Mouse (Mus musculus) spleen, adult 12 weeks (tissue): Measurements from ENCODE around the gene Zkscan16.

Experiments
- DNase-seq: peaks from one replicate; pipeline ENCODE4 v3.0.0; 2022; ENCODE audit warnings: low spot score

Gene Zkscan16

DNA sequence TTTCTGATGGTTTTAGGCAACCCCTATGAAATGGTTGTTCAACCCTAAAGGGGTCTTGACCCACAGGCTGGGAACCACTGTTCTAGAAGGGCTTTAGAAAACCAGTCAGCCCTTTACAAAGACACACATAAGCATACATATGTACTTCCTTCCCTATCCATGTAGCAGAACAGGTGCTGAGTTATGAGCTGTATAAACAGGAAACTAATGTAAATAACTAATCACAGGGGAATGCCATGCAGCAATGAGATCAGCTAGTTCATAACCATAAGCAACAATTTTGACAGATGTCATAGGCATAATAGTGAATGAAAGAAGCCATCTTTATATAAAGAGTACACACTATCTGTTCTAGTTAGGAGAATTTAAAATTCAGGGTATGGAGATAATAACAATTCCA is 1.8 kb upstream of the Zkscan16 start:
- no peak for DNase-seq

DNA sequence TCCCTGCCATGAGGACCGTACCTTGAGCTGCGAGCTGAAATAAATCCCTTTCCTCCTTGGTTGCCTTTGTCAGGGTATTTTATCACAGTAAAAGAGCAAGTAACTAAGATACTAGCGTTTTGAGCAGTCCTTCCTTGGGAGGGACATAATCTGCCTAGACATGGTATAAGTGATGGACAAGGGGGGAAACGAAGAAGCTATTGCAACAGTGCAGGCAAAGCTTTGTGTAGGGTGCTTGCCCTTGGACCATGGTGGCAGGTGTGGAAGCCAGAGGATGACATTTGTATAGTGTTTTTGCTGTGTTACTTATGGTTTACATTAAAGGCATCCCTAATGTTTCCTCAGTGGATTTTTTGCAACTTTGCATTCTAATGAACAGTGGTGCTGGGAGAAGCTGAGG is 486 bp upstream of the Zkscan16 start:
- no peak for DNase-seq

DNA sequence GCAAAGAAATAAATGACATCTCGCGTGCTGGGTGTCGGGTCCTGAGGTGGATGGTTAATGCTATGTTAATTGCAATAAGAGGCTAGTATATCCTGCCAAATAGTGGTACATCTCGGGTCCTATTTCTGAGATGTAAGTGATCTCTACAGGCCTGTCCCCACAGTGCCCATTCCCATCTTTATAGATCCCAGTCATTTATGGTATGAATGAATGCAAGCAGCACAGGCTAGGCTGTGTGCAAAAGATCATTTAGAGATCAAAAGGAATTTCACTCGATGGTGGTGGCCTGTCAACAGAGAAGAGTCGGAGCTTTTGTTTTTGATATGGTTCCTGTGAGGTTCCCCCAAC is 752 bp downstream of the Zkscan16 start:
- no peak for DNase-seq

DNA sequence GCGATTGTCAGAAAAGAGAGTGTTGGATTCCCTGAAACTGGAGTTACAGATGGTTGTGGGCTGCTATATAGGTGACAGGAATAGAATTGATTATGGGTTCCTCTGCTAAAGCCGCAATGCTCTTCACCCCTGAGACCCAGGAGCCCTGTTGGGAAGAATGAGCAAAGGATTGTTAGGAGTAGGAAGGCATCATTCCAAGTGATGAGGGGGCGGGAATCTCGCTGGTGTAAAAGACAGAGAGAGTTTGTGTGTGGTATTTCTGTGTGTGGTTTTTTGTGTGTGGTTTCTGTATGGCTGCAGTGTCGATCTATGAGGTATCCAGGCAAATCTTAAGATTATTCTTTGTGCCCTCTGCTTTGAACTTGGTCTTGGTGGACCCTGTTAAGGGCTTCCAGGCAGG is 1.3 kb downstream of the Zkscan16 start:
- no peak for DNase-seq

DNA sequence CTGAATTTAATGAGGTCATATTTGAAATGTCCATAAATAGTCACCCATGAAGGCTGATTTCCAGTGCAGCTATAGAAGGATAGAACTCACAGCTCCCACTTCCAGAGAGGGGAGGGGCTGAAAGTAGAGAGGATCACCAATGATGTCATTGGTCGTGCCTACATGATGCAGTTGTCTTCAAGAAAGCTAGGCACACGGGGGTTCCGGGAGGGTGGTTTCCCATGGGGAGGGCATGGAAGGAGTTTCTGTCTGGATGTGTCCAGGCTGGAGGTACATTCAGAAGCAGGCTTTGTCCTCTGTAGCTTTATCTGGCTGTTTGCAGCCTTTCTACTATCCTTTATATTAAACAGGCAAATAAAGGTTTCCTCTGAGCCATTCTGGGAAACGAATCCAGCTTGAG is 5.0 kb downstream of the Zkscan16 start:
- DNase-seq, result no peak

DNA sequence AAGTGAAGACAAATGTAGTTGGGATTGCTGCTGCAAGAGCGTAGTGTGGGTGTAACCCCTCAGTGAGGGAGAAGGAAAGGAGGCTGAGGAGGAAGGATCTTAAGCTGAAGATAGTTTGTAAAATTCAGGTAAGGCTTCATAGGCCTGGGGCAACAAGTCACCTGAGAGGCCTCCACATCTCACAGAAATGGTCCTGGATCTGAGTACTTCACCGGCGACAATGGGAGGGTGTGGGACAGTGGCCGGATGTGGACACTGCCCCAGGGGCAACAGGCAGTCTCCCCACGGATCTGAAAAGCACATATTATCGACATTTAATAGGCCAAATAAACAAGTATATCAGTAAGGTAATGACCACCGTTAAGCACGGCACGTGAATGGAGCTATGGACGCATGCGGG is 9.2 kb downstream of the Zkscan16 start:
- no peak for DNase-seq

DNA sequence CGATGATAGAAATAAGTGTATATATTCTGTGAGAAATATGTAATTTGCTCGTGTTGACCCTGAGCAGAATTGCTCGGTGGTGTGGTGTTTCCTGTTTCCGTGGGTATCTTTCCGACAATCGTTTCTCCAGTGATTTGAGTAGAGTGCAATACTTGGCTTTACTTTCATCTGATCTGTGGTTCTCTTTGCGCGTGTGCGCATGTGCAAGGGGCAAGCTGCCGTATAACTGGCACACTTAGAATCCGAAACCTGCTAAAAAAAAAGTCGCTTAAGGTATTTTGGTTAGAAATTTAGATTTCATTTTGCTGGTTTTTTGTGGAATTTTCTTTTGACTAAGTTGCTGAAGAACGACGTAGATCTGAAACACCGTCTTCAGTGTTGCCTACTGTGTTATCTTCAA is 18.3 kb downstream of the Zkscan16 start:
- DNase-seq, result no peak

DNA sequence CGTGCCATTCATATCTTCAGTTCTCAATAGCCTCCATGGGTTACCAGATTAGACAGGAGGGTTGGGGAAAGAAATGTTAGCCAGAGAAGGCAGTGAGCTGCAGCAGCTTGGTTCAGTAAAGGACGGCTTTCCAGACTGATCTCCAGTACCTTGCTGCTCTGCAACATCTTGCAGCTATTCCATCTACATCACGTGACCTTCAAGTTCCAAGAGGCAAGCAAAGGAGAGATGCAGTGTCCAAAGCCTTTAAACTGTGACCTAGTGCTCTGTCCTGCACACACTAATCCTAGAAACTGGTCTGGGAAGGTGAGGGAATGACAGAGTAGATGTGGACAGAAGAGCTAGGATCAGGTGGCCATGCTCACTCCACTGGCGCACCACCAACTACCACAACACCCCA is 19.8 kb downstream of the Zkscan16 start:
- no peak for DNase-seq

DNA sequence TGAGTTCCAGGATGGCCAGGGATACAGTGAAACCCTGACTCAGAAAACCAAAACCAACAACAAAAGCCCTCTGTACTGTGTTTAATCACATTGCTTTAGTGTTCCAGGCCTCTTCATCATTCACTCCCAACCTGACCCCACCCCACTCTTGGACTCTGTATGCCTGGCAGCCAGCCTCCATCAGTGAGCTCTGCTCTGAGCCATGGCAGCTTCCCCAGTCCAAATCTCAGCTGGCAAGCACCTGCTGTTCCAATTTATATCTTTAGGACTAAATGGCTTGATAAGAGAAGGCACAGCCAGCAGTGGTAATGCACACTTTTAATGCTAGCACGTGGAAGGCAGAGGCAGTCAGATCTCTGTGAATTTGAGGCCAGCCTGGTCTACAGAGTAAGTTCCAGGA is 21.7 kb downstream of the Zkscan16 start:
- DNase-seq, result no peak

DNA sequence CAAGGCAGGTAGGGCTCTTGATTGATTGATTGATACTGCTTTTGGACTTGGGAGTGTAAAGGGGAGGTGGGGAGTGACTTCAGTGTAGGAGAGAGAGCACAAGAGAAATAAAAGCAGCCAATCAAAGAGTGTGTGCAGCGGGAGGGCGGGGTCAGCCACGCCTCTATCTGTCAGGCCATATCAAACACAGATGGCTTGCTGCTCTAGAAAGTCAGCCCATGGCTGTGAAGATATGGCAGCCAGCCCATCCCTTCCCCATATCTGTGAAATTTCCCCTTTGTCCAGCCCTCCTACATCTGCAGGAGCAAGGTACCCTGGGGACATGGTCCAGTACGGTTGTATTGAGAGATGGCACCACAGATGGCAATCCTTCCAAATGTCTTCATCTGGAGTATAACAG is 27.2 kb downstream of the Zkscan16 start:
- peak; percentile 25 for DNase-seq

DNA sequence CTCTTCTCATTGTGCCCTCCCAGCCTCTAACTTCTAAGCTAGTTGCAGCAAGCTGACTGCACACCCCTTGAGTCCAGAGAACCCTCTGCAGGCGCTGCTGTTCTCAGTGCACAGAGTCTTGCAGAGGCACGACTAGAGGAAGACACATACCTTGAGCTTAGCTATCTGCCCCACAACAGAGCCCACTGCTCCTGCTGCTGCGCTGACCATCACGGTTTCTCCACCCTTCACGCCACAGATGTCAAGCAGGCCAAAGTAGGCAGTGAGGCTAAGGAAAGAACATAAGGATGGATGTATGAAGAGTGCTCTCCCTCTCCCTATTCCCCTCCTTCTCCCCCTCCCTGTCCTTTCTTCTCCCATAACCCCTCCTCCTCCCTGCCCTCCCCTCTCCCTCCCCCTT is 32.3 kb downstream of the Zkscan16 start:
- DNase-seq, result no peak

DNA sequence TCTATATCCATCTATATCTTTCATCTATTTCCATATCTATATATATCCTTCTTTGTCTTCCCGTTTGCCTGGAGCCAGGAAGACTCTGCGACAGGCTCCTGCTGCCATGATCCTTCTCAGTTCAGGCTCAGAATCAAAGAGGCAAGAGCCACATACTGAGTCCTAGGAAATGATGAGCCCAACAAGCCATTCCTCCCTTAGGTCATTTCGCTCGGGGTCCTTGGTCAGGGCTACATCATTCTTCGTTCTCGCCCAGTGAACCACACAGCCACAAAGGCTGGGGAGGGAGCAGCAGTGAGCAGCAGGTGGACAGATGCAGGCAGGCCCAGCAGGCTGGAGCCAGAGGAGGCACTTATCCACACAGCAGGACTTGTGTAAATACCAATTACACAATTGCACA is 38.0 kb downstream of the Zkscan16 start:
- no peak for DNase-seq

DNA sequence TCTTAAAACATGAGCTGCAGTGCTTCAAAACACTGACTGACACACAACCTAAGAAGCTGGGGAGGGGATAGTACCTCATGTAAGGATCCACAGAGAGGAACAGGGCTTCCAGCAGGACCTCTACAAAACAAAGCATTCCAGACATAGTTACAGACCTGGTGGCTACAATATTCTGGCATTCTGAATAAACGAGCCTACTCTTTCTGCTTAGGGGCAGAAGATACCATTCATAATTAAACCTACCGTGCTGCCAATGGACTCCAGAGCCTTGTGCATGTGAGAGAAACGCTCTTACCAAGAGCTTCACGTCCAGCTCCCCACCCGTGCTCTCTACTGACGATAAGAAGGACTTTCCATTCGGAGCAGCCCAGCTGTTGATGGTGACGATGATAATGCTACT is 39.4 kb downstream of the Zkscan16 start:
- DNase-seq, result no peak

DNA sequence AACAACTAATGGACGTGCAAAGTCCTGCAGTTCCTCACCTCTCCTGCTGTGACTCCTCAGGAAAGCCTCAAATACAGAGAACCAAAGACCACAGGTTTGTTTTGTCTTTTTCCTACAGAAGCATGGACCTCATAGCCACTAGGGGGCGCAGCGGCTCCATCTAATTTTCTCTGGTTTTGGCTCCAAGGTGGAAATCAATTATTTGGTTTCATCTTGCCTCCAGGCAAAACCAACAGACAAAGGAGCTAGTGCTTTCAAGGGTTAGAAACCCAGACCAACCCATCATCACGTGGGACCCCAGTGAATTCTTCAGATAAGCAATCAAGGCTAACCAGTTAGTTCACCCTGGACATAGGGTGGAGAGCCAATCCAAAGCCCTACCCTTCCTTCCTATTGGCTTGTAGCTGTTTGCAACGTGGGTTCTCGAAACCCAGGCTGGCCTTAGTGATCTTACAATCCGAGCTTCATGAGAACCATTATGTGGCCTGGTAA is 41.8 kb downstream of the Zkscan16 start:
- DNase-seq, result peak; percentile 71

DNA sequence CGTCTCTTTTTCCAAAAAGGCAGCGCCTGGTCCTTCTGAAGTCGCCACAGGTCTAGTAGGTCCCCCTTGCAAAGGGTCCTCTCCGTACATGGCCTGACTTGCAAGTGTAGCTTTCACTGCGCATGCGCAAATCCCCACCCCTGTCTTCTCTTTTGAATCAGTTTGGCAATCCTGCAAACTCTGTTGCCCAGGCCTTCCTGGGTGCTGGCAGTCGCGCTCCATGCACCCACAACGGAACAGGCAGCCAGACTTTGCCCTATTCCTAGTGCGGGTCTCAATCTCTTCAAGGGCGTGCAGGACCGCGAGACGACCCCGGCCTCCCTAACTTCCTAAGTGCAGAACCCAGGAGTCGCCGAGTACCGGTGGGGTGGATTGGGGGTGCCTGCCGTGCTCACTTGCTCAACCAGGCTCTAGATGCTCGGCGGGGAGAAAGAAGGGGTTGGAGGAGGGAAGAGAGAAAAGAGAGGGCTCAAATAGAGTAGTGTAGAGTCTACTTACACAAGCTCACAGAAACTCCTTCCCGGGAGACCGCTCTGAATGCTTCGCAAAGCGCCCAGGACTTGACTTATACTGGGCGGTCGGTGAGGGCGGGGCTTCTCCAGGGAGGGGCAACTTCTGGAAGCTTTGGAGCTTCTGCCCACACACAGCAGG is 43.2 kb downstream of the Zkscan16 start, which contains the start of gene Ptgr1:
Ptgr1 (minus strand) TSS at position 580 of the 651 bp plus-strand sequence.
- peak; percentile 71 for DNase-seq

DNA sequence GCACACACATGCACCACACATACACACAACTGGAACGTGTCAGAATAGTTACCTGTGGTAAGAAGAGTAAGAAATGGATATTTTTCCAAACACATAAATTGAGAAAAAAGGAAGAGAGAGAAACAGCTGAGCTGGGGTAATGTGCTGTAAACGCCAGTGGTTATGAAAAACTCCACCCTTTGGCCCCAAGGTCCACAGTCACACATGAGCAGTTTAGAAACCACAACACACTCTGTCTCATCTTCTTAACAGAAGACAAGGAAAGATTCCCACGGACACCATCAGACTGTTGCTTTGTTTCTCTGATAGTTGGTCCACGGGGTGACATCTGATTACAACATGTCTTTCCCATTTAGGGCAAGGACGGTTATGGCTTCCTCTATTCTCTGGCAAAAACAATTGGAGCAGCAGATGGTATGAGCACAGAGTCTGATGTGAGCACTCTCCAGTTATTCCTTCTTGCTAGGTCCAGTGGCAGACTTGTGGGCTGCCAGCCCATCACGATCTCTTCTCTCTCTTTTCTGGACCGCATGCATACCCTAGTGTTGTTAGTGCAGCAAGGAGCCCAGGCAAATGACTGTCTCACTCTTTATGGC is 46.0 kb downstream of the Zkscan16 start:
- no peak for DNase-seq

DNA sequence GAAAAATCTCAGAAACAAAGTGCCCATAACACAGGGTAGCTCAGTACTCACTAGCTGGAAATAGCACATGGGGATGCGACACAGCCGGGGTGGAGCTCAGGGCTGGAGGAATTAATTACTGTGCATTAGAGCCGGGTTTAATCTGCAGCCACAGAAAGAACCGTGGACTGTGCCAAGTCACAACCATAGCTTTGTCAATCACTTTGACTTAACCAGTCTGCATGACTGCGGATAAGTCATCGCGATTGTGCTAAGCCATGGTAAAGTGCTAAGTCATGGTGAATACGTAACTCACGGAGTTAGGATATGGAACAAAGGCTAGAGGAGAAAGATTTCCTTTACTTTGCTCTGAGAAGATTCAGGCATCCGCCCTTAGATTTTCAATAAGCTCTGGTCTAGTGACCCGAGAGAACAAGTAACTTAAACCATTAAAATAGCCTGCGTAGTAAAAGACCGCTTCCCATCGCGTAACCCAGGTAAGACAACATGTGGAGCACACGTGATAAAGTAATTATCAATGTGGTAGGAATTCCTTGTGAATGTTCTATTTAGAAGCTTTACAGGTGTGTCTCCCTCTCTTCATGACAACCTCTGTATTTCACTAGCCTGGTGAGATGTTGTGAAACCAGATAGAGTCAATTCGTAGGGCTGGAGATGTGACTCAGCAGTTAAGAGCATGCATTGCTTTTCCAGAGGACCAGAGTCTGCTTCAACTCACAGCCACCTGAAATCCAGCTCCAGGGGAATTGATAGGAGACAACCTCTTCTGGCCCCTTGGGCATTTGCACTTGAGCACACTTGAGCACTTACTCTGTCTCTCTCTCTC is 47.4 kb downstream of the Zkscan16 start:
- no peak for DNase-seq

DNA sequence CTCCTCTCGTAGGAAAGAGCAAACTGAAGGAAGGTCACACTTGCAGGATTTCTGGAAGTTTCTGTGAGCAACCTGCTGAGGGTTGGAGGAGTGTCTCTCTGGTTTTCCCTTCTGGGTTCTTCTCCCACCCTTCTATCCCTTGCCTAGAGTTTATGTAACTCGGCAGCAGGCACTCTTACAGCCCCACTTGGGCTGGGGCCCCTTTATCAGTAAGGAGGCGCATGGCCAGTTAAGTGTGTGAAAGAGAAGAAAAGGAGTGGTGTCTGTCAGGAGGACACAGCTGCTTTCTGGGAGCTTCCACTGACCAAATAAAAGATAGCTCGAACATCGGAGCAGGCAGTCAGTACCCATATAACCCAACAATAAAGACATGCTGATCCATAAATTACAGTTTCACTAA is 48.8 kb downstream of the Zkscan16 start:
- no peak for DNase-seq

DNA sequence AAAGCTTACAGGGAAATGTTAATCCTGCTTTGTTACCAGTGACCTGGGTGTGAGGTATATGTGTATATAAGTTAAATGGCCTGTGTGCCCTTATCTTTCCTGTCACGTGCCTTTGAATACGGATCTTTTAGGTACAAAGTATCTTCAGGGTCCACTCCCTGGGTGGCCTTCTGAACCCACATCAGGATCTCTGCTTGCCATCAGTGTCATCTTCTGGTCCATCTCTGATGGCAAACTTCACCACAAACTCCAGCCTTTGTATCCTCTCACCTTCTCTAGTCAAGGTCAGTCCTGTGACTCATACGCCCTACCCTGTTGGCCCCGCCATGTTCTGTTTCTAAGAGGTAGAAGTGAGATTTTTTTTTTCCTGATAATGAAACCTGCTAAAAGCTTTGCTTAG is 51.3 kb downstream of the Zkscan16 start, which contains the start of gene Dnajc25:
Dnajc25 (plus strand) TSS at position 301 of the 400 bp plus-strand sequence.
- no peak for DNase-seq

DNA sequence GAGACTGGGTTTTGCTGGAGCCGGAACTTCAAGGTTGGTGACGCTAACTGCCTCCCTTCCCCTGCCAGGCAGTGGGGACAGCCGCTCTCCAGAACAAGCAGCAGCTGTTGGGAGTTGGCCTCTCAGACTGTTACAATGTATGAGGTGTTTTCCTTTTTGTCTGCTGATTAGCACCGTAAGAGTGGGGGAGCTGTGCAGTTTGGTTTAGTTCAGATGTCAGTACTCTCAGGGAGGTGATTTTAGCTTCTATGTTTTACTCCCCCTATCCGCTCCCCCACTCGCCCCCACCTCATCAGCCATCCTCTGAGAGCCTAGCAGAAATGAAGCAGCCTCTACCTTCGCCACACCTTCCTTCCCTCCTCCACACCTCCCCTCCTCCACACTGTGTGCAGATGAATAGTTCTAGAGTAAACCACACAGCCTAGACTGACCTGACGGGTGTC is 51.8 kb downstream of the Zkscan16 start:
- no peak for DNase-seq

DNA sequence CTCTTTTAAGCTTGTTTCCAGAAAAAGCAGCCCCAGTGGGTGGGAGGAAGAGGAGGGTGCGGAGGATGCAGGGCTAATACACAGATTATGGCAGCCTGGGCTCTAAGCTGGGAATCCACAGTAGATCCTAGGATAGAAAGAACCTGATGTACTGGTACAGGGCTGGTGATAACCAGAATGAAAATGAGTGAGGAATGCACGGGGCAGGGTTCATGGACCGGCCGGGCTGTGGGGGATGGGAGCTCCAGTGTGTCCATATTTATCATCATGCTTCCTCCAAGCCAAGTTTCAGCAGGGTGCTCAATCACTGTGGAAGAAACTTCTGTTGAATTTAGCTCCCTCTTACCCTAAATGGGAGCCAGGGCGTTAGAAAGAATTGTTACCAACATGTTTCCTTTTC is 53.7 kb downstream of the Zkscan16 start:
- DNase-seq, result no peak

DNA sequence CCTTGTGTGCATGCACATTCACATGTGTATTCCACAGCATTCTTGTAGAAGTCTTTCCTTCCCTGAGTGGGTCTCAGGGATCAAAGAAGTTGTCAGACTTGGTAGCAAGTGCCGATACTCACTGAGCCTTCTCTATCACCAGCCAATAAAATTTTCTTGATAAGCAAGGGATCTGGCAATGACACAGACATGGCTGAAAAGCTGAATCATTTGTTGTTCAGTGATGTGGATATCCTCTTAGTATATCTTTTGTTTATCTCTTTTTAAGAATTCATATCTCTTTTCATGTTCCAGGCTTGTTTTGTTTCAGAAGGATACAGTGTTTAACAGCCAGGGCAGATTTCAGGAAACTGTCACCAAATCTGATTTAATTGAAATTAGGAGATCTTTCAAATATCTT is 55.3 kb downstream of the Zkscan16 start:
- DNase-seq, result no peak

DNA sequence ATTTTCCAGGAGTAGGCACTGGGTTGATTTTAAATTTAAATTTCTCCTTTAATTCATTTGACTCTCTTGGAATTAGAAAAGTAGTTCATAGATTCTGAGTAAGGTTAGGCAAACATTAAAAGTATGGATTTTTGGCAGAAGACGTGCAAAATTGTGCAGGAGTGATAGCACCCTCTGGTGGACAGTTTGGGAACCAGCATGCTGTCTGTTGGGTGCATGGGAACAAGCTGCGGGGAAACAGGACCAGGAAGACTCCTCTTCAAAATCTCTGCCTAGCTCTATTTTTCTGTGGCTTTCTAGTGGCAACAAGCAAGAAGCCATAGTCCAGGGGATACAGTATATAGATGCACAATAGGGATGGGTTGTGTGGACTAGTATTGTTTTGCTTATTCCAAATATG is 56.3 kb downstream of the Zkscan16 start:
- DNase-seq, result peak; percentile 49
